Mouse (Mus musculus) CD4-positive helper T cell, adult 2 months (primary cell): ENCODE data around the gene Pskh1.
A peak's percentile ranks its signal among the peaks of the same experiment; 100 is the strongest.

Source experiments
- DNase-seq: peaks from one replicate; pipeline ENCODE4 v3.0.0-alpha.2; 2012; ENCODE audit warnings: low read depth, missing footprints, low spot score

Gene Pskh1

GRCm38 (mm10) chr8:105892432-105892831 is 7.8 kb upstream of the Pskh1 start:
- peak; percentile 35 for DNase-seq

GRCm38 (mm10) chr8:105893339-105893738 is 6.9 kb upstream of the Pskh1 start, which contains the start of gene Nrn1l:
Gene Nrn1l (plus strand): TSS chr8:105893567.
- DNase-seq = peak; percentile 14

- no peak for DNase-seq
Measured at GRCm38 (mm10) chr8:105897801-105898480, 2.3 kb upstream of the Pskh1 start.

GRCm38 (mm10) chr8:105900941-105901616 is 838 bp downstream of the Pskh1 start:
- DNase-seq = peak; percentile 76

GRCm38 (mm10) chr8:105919390-105919789 is 19.1 kb downstream of the Pskh1 start:
- peak; percentile 43 for DNase-seq

GRCm38 (mm10) chr8:105925123-105925522 is 24.9 kb downstream of the Pskh1 start:
- DNase-seq = no peak

- peak; percentile 80 for DNase-seq
Measured at GRCm38 (mm10) chr8:105930602-105931001, 30.4 kb downstream of the Pskh1 start.

- no peak for DNase-seq
Measured at GRCm38 (mm10) chr8:105931271-105931670, 31.0 kb downstream of the Pskh1 start.

GRCm38 (mm10) chr8:105932525-105932924 is 32.3 kb downstream of the Pskh1 start:
- no peak for DNase-seq

- DNase-seq = no peak
Measured at GRCm38 (mm10) chr8:105933762-105934161, 33.5 kb downstream of the Pskh1 start, which contains the start of gene Ctrl. Gene Ctrl (minus strand): TSS chr8:105933862.

GRCm38 (mm10) chr8:105935105-105935504 is 34.9 kb downstream of the Pskh1 start:
- DNase-seq = no peak

GRCm38 (mm10) chr8:105935863-105936603 is 35.8 kb downstream of the Pskh1 start:
- DNase-seq = no peak

- DNase-seq = peak; percentile 81
Measured at GRCm38 (mm10) chr8:105936866-105937475, 36.7 kb downstream of the Pskh1 start.

GRCm38 (mm10) chr8:105937496-105938305 is 37.5 kb downstream of the Pskh1 start:
- DNase-seq = peak; percentile 80

- peak; percentile 60 for DNase-seq
Measured at GRCm38 (mm10) chr8:105938306-105938669, 38.0 kb downstream of the Pskh1 start, which contains the start of gene Psmb10. Gene Psmb10 (minus strand): TSS chr8:105938444.

GRCm38 (mm10) chr8:105942026-105942425 is 41.8 kb downstream of the Pskh1 start:
- no peak for DNase-seq

GRCm38 (mm10) chr8:105942542-105942941 is 42.3 kb downstream of the Pskh1 start:
- no peak for DNase-seq

- no peak for DNase-seq
Measured at GRCm38 (mm10) chr8:105943321-105943739, 43.1 kb downstream of the Pskh1 start, which contains the start of gene Lcat. Gene Lcat (minus strand): TSS chr8:105943382.

- DNase-seq = no peak
Measured at GRCm38 (mm10) chr8:105949350-105949749, 49.1 kb downstream of the Pskh1 start.

GRCm38 (mm10) chr8:105951057-105951659 is 50.9 kb downstream of the Pskh1 start:
- no peak for DNase-seq
